Mouse (Mus musculus) G1E (cell line): ENCODE data around the gene Tacc2.

ENCODE experiments used
- CTCF ChIP-seq: IDR thresholded peaks from 2 replicates; pipeline ENCODE4 v1.5.1; 2012; ENCODE audit warnings: low read depth, low read length, inconsistent platforms, mixed read lengths
- TAL1 ChIP-seq: conservative IDR thresholded peaks from 2 replicates; pipeline ENCODE4 v1.6.1; 2012; ENCODE audit warnings: low read depth, low read length, inconsistent platforms, mixed read lengths

- TF ChIP-seq CTCF, result no peak
- no peak for TF ChIP-seq TAL1
Observed at GRCm38 (mm10) chr7:130668729-130669281, 91.6 kb downstream of the Tacc2 start.
